Mouse (Mus musculus) B cell, adult 2 months (primary cell): ENCODE measurements around the gene Lrrc8b.

Source experiments
- DNase-seq, 2 experiments: peaks; one replicate each; pipeline ENCODE4 v3.0.0; 2022

The Lrrc8b gene

DNA sequence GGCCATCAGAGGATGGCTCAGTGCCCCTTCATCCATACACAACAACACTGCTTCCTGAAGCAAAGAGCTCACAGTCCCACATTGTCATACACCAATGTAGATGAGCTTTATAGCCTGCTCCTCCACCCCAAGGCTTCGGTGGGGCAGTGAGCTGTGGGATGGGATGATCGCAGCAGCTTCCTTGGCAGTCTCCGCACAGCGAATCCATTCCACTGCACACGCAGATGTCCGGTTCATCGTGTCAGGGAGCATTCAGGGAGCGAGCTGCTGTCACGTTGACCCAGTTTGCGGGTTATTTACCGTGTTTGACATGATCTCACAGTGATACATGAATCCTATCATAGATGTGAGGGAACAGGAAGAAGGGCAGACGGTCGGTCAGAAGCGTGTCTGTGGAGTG lies 69.3 kb downstream of the Lrrc8b start:
- DNase-seq = no peak

DNA sequence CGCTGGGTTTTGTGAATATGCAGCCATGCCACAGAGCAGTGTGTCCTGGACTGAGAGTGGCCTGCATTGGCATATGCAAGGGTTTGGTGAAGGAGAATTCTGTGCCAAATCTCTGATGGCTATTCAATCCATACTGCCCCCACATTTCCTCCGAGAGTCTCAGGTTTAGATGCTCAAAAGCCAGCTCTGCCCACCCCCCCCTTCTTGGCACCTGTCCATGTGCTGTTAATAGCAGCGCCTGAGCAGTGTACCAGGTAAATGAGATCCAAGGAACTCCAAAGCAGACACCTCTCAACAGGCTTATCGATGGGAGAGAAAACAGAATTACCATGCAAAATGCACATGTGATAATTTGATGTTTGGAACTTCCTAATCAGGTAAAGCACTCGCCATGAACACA lies 74.6 kb downstream of the Lrrc8b start:
- DNase-seq = no peak

DNA sequence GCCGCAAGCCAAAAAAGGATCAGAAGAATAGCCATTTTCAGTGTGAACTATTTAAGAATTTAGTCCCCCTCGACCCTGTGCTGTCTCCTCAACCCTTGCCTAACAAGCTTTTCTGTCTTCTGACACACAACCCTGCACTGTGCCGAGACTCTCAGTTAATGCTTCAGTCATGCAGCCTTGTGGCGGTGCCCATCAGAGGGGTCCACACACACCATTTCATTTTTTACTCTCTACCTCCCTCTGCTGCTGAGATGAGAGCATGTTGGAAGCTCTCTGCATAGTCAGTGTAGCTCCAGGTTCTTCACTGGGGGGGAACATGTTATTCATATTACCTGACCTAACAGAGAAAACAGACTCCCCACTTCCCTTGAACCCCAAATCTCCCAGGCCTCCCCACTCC lies 75.8 kb downstream of the Lrrc8b start:
- peak in 1 of 2 experiments; percentile 22 for DNase-seq

DNA sequence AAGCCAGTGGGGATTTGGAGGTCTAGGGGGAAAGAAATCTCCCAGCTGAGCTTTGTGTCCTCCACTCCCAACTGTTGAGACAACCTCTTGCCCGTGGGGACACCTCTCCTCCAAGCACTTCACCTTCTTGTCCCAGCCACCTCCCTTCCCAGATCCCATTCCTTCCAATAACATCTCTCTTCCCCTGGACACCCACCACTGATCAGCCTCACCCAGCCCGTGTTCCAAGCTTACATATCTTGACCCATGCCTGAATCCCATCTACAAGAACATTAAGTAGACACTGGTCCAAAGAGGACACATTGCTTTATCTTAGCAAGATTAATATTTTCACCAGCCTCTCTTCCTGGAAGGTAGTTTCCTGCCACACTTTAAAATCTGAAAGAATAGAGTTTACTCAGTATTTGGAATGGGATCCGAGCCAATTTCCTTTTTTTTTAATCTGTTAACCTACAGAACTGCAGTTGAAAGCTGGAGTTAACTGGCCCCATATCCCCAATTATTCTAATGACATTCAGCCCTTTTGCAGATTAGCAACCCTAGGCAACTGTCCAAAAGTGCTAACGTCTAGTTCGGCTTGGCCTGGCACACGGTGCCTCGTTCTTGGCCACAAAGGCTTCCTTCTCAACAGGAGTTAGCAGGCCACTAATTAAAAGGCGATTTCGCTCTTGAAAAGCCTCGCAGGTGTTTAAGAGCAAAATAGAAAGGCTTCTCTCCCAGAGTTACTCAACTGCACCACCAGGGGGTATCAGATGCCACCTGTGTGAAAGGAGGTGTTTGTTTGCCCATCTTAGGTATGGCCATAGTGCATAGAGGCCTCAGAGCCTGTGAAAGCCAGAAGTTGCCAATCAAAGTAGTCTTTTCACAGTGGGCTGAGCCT lies 77.0 kb downstream of the Lrrc8b start:
- DNase-seq = peak; percentile 70 to 77

DNA sequence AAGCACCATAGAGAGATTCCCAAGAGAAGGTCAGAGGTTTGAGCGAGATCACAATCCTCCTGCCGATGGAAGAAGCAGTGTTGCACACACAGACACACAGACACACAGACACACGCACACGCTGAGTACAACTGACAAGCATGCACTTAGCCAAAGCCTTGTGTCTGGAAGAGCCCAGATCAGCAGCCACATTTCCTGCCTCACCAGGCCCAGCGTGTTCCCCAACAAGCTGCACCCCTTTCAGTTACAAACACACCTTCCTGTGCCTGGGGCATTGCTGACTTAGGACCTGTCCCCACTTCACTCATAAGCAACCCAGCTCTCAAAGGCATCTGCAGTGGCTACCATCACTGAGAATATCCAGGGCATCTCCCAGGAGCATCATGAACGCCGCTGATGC lies 77.8 kb downstream of the Lrrc8b start:
- DNase-seq = no peak

DNA sequence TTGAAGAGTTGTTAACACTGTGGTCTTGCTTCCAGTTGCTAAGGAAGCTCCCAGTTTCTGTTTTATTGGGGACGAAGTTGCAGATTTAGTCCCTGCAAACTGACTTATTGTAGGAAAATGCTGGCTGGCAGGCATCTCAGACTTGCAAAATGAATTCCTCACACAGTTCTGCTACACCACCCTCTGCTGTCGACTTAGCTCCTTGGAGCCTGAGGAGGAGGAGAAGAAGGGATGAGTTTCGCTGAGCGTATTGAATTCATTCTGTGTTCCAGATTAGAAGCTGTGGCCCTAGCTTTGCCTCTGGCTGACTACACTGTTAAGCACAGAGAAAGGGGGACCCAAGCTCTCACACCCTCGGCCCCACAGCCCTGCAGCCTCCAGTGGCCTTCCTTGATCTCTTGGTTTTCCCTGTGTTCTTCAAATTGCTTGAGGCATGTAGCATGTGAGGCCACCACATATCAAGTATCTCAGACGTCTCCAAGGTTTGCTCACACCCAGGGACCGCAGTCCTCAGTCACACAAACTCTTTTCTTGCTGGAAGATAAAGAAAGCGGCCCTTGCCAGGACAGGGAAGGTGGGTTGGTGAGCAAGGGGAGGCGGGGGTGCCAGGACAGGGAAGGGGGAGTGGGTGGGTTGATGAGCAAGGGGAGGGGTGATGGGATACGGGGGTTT lies 78.8 kb downstream of the Lrrc8b start:
- no peak for DNase-seq

DNA sequence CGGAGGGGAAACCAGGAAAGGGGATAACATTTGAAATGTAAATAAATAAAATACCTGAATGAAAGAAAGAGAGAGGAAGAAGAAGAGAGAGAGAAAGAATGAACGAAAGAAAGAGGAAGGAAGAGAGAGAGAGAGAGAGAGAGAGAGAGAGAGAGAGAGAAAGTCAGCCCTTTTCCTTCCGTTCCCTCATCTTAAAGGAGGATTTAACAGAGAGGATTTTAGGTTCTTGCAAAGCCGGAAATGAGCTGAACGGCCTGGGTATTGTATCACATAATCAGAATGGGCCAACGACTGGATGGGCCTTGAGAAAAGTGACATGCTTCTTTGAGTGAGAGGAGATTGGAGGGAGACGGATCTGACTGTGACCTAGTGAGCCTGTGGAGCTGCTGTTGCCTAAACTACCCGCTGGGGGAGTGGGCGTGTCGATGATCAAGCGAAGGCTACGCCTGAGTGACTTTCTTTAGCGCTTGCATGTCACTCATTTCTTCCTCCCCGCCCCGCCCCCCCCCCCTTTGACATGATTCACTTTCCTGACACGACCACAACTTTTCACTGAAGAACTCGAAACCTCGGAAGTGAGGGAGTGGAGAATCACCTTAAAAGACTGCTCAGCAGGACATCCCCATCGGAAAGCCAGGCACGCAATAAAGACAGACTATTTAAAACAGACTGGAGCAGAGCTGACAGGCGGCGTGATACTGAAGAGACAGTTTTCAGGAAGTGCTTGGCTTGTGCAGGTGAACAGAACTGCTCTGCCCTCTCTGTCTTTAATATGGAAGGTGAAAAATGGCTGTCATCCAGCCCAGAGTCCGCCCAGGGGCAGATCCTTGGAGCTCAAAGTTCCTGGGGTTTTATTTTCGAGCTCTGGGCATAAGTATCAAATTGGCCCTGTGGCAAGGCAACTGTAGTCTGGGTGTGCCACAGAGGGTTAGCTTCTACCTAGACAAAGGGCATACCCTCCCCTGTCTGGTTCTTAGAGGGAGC lies 79.6 kb downstream of the Lrrc8b start:
- DNase-seq = peak; percentile 90 to 94

DNA sequence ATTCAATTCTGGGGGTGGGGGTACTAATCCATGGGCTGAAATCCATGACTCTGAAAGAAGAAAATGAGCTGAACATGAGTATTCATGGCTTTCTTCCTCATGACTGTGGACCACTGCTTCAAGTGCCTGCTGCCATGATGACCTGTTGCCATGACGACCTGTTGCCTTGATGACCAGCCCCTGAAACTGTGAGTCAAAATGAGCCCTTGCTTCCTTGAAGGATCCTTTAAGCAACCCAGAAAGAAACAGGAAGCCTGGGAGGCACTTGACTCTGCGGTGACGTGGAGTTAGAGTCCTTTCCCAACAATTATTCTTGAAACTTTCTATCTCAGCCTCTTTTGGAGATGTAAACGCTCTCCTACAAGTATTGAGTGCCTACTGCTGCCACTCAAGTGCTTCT lies 80.6 kb downstream of the Lrrc8b start:
- no peak for DNase-seq

DNA sequence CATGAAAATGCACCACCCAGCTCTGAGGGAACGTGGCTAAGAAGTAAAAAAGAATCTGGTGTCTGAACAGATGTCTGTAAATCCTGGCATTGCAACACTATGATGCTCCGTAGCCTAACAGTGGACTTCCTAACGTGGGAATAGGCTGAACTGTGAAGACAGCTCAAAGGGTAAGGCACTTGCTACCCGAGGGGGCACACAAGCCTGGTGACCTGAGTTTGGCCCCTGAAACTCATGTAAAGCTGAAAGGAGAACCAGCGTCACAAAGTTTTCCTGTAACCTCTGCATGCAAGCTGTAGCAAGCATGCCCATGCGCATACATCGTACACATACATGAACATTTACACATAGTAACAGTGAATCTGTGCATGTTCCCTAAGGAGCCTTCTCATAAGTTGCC lies 81.0 kb downstream of the Lrrc8b start:
- no peak for DNase-seq

DNA sequence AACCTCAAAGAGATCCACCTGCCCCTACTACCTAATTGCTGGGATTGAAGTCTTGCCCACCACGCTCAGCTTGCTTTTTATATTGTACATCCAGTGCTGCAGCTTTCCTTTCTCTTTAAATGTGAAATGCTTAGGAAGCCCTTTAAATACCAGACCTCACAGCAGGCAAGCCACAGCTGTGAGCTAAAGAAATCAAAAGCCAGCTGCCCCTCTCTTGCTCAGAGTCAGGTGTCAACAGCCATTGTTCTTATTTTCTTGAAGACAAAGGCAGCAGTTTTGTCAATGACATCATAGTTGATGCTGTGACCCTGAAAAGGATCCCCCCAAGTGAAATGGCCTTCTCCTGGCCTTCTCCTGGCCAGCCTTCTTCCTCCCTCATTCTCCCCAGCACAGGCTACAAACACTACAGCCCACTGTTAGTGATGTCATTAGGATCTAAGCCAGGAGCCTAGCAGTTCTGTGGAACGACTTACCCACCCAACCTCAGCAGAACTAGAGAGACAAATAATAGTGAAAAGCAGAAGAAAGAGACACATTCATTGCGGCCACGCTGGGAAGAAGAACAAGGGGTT lies 82.9 kb downstream of the Lrrc8b start:
- no peak for DNase-seq

DNA sequence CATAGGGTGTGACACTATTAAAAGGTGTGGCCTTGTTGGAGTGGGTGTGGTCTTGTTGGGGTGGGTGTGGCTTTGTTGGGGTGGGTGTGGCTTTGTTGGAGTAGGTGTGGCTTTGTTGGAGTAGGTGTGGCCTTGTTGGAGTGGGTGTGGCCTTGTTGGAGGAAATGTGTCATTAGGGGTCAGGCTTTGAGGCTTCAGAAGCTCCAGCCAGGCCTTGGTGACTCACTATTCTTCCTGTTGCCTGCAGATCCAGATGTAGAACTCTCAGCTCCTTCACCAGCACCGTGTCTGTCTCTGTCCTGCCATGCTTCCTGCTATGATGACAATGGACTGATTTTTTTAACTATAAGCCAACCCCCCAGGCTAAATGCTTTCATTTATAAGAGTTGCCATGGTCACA lies 83.8 kb downstream of the Lrrc8b start:
- DNase-seq = peak; percentile 68

DNA sequence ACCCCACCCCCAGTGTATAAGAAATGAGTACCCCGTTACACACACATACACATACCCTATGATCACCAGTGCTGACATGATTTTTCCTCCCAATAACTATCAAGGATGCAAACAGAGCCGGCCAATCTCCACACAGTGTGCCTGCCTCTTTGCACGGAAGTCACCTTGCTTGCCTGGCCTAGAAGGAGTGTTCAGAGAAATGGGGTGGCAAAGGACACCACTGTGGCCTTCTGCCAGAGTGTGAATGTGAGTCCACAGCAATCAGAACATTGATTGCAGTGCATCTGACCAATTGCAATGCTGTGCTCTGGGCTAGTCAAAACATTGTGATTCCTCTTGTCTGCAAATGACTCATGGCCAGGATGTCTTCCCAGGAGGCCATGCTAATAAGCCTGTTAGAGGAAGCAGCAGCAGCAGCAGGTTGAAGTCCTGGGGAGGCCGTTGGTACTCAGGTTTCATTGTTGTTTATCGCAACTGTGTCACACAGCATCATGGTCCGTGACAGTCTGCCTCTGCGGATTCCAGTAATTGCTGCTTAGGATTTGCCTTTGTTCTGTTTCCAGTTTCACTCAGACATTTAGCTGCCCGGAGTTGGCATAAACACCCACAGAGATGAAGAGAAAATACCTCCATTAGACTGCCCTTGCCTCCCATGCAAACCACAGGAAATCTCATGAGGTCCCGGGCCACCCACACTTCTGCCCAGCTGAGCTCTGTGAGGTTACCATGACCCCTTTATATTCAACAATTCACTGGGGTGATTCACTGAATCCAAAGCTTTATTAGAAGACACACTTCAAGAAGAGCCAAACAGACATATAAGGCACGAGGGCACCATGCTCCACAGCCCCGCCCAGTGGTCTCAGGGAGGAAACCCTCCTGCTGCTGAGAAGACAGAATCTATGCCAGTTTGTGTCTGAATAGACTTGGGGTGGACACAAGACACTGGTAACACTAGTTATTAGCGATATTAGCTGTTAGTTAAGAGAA lies 84.9 kb downstream of the Lrrc8b start:
- DNase-seq = peak; percentile 72 to 74

DNA sequence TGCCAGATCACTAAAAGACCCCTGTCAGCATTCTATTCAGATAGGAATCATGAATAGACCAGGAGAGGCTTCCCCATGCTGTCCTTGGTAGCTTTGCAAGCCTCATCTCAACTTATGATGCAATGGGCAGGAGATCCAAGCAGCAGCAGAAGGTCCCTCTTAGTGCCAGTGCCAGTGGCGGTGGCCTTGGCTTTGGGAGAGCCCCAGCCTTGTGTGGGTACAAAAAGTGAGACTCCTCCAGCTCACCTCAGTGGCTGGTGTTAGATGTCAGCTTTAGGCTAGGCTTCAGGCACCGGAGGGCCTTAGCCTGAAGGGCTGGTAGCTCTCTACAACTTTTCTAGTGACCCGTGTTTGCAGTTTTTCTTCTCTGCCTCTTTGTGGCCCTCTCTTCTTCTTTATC lies 85.6 kb downstream of the Lrrc8b start:
- no peak for DNase-seq

DNA sequence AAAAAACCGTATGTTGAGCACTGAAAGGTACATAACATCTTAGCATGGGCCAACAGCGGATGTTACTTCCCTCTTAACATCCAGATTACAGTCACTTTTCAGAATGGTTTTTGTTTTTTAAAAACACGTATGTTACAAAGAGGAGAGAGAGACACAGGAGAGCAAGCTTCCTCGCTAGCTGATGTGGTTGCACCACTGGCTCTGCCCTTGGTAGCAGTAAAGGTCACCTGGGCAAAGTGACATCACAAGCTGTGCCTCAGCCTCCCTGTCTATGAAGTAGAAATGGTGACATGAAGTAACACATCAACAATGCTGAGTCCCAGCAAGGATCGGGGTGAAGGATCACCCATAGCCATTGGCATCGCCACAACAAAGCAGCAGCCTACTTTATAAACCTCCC lies 93.2 kb downstream of the Lrrc8b start:
- DNase-seq = no peak

DNA sequence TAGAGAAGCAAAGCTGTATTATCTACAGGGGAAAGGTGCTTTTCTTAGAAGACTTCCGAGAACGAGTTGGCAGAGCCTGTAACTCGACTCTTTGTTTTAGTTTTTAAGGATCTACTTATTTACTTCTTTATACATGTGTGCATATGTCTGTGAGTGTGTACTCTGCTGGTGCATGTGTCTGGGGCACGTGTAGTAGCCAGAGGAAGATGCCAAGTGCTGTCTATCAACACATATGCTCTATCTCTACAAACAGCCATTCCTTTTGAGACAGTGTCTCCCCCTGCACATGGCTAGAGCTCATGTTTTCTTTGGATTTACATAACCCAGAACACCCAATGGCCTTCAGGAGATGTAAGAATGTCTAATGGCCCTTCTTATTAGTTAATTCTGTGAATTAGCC lies 96.7 kb downstream of the Lrrc8b start:
- DNase-seq = no peak

DNA sequence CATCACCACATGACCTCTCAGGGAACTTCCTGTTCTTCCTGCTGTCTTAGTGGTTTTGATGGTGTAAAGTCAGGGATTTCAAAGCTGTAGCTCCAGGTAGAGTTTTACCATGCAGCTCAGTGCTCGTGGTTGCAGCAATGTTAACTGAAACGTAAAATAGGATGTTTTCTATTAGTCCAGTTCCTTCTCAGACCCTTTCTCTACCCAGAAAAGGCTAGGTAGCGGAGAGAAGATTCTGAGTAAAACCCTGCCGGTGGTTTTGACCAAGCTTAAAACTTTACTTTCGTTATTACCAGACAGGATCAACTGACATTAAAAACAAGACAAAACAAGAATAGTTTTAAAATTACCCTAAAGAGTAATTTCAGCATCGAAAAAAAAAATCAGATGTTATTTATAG lies 100.0 kb downstream of the Lrrc8b start:
- peak; percentile 31 to 35 for DNase-seq

DNA sequence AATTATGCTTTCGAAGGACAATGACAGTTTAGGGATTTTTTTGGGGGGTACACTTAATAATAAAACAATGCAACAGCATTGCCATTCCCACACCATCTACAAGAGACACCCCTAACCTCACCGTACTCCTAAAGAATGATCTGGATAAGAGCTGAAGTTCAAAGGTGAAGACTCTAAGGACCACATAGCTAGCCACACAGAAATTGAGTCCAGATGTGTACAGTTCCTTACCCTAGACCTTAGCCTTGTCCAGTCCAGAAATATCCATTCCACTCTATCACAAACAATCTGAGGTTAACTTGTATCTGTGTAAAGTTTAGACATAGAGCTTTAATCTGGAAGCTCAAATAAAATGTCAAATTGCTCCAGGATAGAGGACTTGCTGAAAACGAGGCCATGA lies 100.7 kb downstream of the Lrrc8b start:
- DNase-seq = no peak

DNA sequence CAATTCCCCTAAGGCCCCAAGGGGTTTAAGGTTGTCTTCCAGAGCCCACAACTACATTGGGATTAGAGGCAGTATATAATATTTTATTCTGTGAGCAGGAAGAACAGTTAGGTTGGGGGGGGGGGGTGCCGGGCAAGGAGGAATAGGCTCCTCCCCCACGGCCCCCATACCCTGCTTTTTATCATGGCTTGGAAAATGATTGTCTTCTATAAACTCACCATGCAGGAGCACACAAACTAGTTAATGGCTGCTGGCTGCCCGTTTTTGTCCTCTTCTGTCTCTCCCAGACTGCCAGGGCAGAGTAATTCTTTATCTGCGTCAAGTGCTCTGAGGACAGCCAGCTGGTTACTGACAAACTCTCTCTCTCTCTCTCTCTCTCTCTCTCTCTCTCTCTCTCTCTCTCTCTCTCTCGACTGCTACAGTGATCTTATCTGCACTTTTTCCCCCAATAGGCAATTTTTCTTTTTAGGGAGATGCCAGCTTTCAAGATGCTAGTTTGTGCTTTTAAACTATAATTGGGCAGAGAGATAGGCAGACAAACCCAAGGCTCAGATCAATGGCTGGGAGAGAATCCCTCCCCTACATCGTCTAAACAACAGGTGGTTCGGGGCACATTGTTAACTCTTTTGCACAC lies 102.5 kb downstream of the Lrrc8b start:
- DNase-seq = peak in 1 of 2 experiments; percentile 31

DNA sequence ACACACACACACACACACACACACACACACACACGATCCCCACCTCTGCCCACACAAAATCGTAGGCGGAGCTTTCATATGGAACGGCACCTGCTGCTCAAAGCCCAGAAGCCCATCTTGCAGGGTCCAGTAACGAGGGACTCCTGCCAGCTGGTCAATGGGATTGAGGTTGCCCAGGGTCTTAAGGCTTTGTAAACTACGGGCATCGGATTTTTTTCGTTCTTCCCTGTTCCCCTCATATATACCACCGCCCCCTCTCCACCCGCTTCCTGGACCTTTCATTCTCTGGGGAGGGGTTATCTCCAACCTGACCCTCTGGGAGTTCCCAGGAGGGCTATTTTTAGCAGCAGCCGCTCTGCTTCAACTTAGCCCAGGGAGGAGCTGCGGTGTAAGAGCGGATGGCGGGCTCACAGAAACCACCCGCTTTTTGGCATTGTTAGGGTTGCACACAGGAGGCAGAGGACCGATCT lies 103.1 kb downstream of the Lrrc8b start:
- no peak for DNase-seq

DNA sequence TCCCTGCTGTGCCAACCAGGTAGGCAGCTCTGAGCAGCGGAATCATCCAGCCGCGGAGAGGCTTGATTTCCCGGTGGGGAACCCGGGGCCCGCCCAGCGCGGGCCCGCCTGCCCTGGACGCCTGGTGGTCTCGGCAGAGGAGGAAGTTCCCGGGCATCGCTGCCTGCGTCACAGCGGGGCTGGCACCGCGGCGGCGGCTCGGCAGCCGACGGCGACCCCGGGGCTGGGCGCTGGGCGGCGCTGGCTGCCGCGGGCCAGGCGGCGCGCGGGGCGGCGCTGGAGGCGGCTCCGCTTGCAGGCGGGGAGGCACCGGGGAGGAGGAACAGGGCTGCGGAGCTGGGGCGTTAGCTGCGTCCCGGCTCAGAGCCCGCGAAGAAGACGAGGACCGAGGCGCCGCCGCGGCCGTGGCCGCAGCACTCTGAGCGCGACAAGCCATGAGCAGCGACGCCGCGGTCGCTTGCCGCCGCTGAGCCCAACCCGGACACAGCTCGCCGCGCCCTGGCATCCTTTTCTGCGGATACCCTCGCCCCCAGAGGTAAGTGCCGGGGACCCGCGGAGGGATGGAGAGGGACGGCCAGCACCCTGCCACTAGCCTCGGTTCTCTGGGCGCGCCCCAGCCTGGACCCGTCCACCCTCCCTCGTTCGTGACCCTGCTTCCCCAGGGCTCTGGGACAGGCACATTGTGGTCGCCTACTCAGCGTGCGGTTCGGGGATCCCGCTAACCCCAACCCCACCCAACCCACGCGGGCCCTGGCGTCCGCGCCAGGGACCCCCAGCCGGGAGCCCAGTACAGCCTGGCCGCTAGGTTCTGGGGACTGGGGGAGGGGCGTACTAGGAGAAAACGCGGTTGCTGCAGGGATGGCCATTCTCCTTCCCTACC lies 103.8 kb downstream of the Lrrc8b start, which contains the start of gene Lrrc8c:
Lrrc8c (plus strand) TSS at position 293 of the 880 bp plus-strand sequence.
- peak; percentile 94 to 95 for DNase-seq
